Mouse (Mus musculus) urinary bladder, postnatal 36 days (tissue): ENCODE measurements at regions not wholly inside any gene's neighbourhood (a gene's known extent, or its start where the extent isn't known, plus 50 kb on each side); places are given as distances from the start of the nearest gene placed in this dataset.

Experiments
- DNase-seq, 2 experiments: peaks; one replicate each; pipeline ENCODE4 v3.0.0; 2022; ENCODE audit warnings: low spot score in 2 of 2, mixed read lengths in 1 of 2

- DNase-seq: no peak
These were observed 925.2 kb downstream of the Flrt2 start for GRCm38 (mm10) chr12:96617226-96617625.
